Mouse (Mus musculus): ENCODE data around the gene Aptx. TPM values are rescaled to one million over a fixed set of nuclear protein-coding genes. Genes with fewer than 3 reads are reported as not detected.

The Aptx gene
- polyA plus RNA-seq, 1 experiment from 2014 or later: 8.1 TPM

GRCm38 (mm10) chr4:40681908-40682307 lies 21.1 kb downstream of the Aptx start:
- Histone ChIP-seq H3K9ac (ENCODE audit: low read depth, low read length) (no peak overlapping the region), H3K4me3 (ENCODE audit: low read depth, low read length) (no peak overlapping the region), H3K4me2 (ENCODE audit: low read depth, low read length) (no peak overlapping the region), H3K36me3 (ENCODE audit: control insufficient read depth, insufficient read depth) (no peaks in the 10 kb centered on the region), H3K9me3 (replicated peaks; ENCODE audit: control insufficient read depth, low read length) (no peaks in the 10 kb centered on the region), H3K27me3 (ENCODE audit: control insufficient read depth, insufficient read depth, low read depth, low read length) (no peaks in the 10 kb centered on the region), H3K4me1 (ENCODE audit: control insufficient read depth, low read depth, low read length) (no peaks in the 10 kb centered on the region), H3K27ac (ENCODE audit: low read length) (no peak overlapping the region)
- 16% methylated on average over 3 of the region's 3 CpGs for WGBS (ENCODE audit: insufficient replicate concordance)
- ATAC-seq (ENCODE audit: low read depth): no peak

- Histone ChIP-seq H3K9me3 (replicated peaks; ENCODE audit: control insufficient read depth, low read length) (no peaks in the 10 kb centered on the region), H3K4me2 (ENCODE audit: low read depth, low read length) (no peak overlapping the region), H3K4me3 (ENCODE audit: low read depth, low read length) (no peak overlapping the region), H3K27ac (ENCODE audit: low read length) (no peak overlapping the region), H3K4me1 (ENCODE audit: control insufficient read depth, low read depth, low read length) (no peaks in the 10 kb centered on the region), H3K36me3 (ENCODE audit: control insufficient read depth, insufficient read depth) (no peaks in the 10 kb centered on the region), H3K9ac (ENCODE audit: low read depth, low read length) (no peak overlapping the region), H3K27me3 (ENCODE audit: control insufficient read depth, insufficient read depth, low read depth, low read length) (no peaks in the 10 kb centered on the region)
- ATAC-seq (ENCODE audit: low read depth): 0 out of 2 replicates have a peak, but pooled peaks have one; percentile 39
- WGBS (ENCODE audit: insufficient replicate concordance): 32% methylated on average over 5 of the region's 5 CpGs
Observed at GRCm38 (mm10) chr4:40680250-40680860, 22.6 kb downstream of the Aptx start.

GRCm38 (mm10) chr4:40677132-40677531 lies 25.9 kb downstream of the Aptx start:
- 27% methylated on average over 5 of the region's 5 CpGs for WGBS (ENCODE audit: insufficient replicate concordance)
- H3K4me2 ChIP-seq (ENCODE audit: low read depth, low read length): no peak overlapping the region
- no peak for ATAC-seq (ENCODE audit: low read depth)

GRCm38 (mm10) chr4:40676338-40676737 lies 26.7 kb downstream of the Aptx start:
- H3K36me3 ChIP-seq (ENCODE audit: control insufficient read depth, insufficient read depth): no peaks in the 10 kb centered on the region
- 0 out of 2 replicates have a peak, but pooled peaks have one; percentile 13 for ATAC-seq (ENCODE audit: low read depth)
- H3K27me3 ChIP-seq (ENCODE audit: control insufficient read depth, insufficient read depth, low read depth, low read length): no peaks in the 10 kb centered on the region
- no peak overlapping the region for H3K4me3 ChIP-seq (ENCODE audit: low read depth, low read length)
- 18% methylated on average over 14 of the region's 14 CpGs for WGBS (ENCODE audit: insufficient replicate concordance)
- no peak overlapping the region for H3K27ac ChIP-seq (ENCODE audit: low read length)
- H3K9ac ChIP-seq (ENCODE audit: low read depth, low read length): no peak overlapping the region
- H3K4me2 ChIP-seq (ENCODE audit: low read depth, low read length): no peak overlapping the region
- H3K4me1 ChIP-seq (ENCODE audit: control insufficient read depth, low read depth, low read length): no peaks in the 10 kb centered on the region
- no peaks in the 10 kb centered on the region for H3K9me3 ChIP-seq (replicated peaks; ENCODE audit: control insufficient read depth, low read length)

More at GRCm38 (mm10) chr4:40677132-40677531, 25.9 kb downstream of the Aptx start:
- no peak overlapping the region for H3K27ac ChIP-seq (ENCODE audit: low read length)
- H3K9me3 ChIP-seq (replicated peaks; ENCODE audit: control insufficient read depth, low read length): no peaks in the 10 kb centered on the region
- no peaks in the 10 kb centered on the region for H3K27me3 ChIP-seq (ENCODE audit: control insufficient read depth, insufficient read depth, low read depth, low read length)
- no peaks in the 10 kb centered on the region for H3K36me3 ChIP-seq (ENCODE audit: control insufficient read depth, insufficient read depth)
- H3K4me1 ChIP-seq (ENCODE audit: control insufficient read depth, low read depth, low read length): no peaks in the 10 kb centered on the region
- H3K9ac ChIP-seq (ENCODE audit: low read depth, low read length): no peak overlapping the region
- H3K4me3 ChIP-seq (ENCODE audit: low read depth, low read length): no peak overlapping the region

DNA sequence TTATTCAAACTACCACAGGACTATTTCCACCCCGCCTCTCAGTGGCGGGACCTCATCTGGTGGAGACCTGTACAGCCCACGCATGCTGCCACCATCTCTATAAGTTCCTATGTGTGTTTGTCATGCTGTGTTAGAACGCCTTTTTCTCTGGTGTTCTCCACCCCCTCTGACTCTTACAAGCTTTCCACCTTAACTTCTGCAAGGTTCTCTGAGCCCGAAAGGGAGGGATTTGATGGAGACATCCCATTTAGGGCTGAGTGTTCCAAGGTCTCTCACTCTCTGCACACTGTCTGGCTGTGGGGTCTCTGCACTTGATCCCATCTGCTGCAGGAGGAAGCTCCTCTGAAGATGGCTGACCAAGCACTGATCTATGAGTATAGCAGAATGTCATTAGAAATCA lies 29.5 kb downstream of the Aptx start:
- Histone ChIP-seq H3K36me3 (ENCODE audit: control insufficient read depth, insufficient read depth) (no peaks in the 10 kb centered on the region), H3K4me2 (ENCODE audit: low read depth, low read length) (no peak overlapping the region), H3K4me3 (ENCODE audit: low read depth, low read length) (no peak overlapping the region), H3K4me1 (ENCODE audit: control insufficient read depth, low read depth, low read length) (no peaks in the 10 kb centered on the region), H3K27me3 (ENCODE audit: control insufficient read depth, insufficient read depth, low read depth, low read length) (no peaks in the 10 kb centered on the region), H3K9me3 (replicated peaks; ENCODE audit: control insufficient read depth, low read length) (no peaks in the 10 kb centered on the region), H3K27ac (ENCODE audit: low read length) (no peak overlapping the region), H3K9ac (ENCODE audit: low read depth, low read length) (no peak overlapping the region)
- WGBS (ENCODE audit: insufficient replicate concordance): 74% methylated on average over 5 of the region's 5 CpGs
- no peak for ATAC-seq (ENCODE audit: low read depth)

GRCm38 (mm10) chr4:40666237-40667012 lies 36.6 kb downstream of the Aptx start:
- no peak for ATAC-seq (ENCODE audit: low read depth)
- no peaks in the 10 kb centered on the region for H3K4me1 ChIP-seq (ENCODE audit: control insufficient read depth, low read depth, low read length)

DNA sequence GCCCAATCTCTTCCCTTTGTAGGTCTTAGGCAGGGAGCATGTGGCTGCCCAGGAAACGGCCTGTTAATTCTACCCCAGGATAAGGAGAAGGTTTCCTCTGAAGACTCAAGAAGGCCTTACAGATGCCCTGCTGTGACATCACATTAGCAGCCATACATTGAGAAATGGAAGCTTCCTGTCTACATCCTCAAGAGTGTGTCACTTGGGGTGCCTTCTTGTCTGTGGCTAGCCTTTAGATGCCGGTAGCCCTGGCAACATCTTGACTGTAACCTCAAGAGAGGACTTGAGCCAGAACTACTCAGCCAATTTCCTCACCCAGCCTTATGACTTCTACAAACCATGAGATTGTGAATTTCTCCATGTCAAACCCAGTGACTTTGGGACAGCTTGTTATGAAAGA lies 51.9 kb downstream of the Aptx start:
- Histone ChIP-seq H3K9me3 (replicated peaks; ENCODE audit: control insufficient read depth, low read length) (no peaks in the 10 kb centered on the region), H3K4me3 (ENCODE audit: low read depth, low read length) (no peak overlapping the region), H3K9ac (ENCODE audit: low read depth, low read length) (no peak overlapping the region), H3K4me1 (ENCODE audit: control insufficient read depth, low read depth, low read length) (no peaks in the 10 kb centered on the region), H3K4me2 (ENCODE audit: low read depth, low read length) (no peak overlapping the region), H3K36me3 (ENCODE audit: control insufficient read depth, insufficient read depth) (no peaks in the 10 kb centered on the region), H3K27ac (ENCODE audit: low read length) (no peak overlapping the region), H3K27me3 (ENCODE audit: control insufficient read depth, insufficient read depth, low read depth, low read length) (no peaks in the 10 kb centered on the region)
- 73% methylated on average over 2 of the region's 2 CpGs for WGBS (ENCODE audit: insufficient replicate concordance)
- no peak for ATAC-seq (ENCODE audit: low read depth)

More at GRCm38 (mm10) chr4:40666237-40667012, 36.6 kb downstream of the Aptx start:
- Histone ChIP-seq H3K27ac (ENCODE audit: low read length) (no peak overlapping the region), H3K27me3 (ENCODE audit: control insufficient read depth, insufficient read depth, low read depth, low read length) (no peaks in the 10 kb centered on the region), H3K4me3 (ENCODE audit: low read depth, low read length) (no peak overlapping the region), H3K4me2 (ENCODE audit: low read depth, low read length) (no peak overlapping the region), H3K9me3 (replicated peaks; ENCODE audit: control insufficient read depth, low read length) (no peaks in the 10 kb centered on the region), H3K9ac (ENCODE audit: low read depth, low read length) (no peak overlapping the region), H3K36me3 (ENCODE audit: control insufficient read depth, insufficient read depth) (no peaks in the 10 kb centered on the region)
- WGBS (ENCODE audit: insufficient replicate concordance): 64% methylated on average over 9 of the region's 9 CpGs

GRCm38 (mm10) chr4:40649111-40649510 lies 53.9 kb downstream of the Aptx start:
- no peak for ATAC-seq (ENCODE audit: low read depth)
- Histone ChIP-seq H3K9me3 (replicated peaks; ENCODE audit: control insufficient read depth, low read length) (no peaks in the 10 kb centered on the region), H3K4me1 (ENCODE audit: control insufficient read depth, low read depth, low read length) (no peaks in the 10 kb centered on the region), H3K36me3 (ENCODE audit: control insufficient read depth, insufficient read depth) (no peaks in the 10 kb centered on the region), H3K4me2 (ENCODE audit: low read depth, low read length) (no peak overlapping the region), H3K27ac (ENCODE audit: low read length) (no peak overlapping the region), H3K4me3 (ENCODE audit: low read depth, low read length) (no peak overlapping the region), H3K9ac (ENCODE audit: low read depth, low read length) (no peak overlapping the region), H3K27me3 (ENCODE audit: control insufficient read depth, insufficient read depth, low read depth, low read length) (no peaks in the 10 kb centered on the region)
- WGBS (ENCODE audit: insufficient replicate concordance): 51% methylated on average over 5 of the region's 5 CpGs

- H3K4me3 ChIP-seq (ENCODE audit: low read depth, low read length): no peak overlapping the region
- no peak overlapping the region for H3K27ac ChIP-seq (ENCODE audit: low read length)
- no peaks in the 10 kb centered on the region for H3K9me3 ChIP-seq (replicated peaks; ENCODE audit: control insufficient read depth, low read length)
- H3K4me1 ChIP-seq (ENCODE audit: control insufficient read depth, low read depth, low read length): no peaks in the 10 kb centered on the region
- WGBS (ENCODE audit: insufficient replicate concordance): 47% methylated on average over 5 of the region's 5 CpGs
- no peak for ATAC-seq (ENCODE audit: low read depth)
- no peaks in the 10 kb centered on the region for H3K36me3 ChIP-seq (ENCODE audit: control insufficient read depth, insufficient read depth)
- no peak overlapping the region for H3K9ac ChIP-seq (ENCODE audit: low read depth, low read length)
- no peaks in the 10 kb centered on the region for H3K27me3 ChIP-seq (ENCODE audit: control insufficient read depth, insufficient read depth, low read depth, low read length)
- H3K4me2 ChIP-seq (ENCODE audit: low read depth, low read length): no peak overlapping the region
Observed at GRCm38 (mm10) chr4:40643567-40643966, 59.4 kb downstream of the Aptx start.

Measured in liver, embryonic 16.5 days (tissue).